Mouse (Mus musculus) hindbrain, embryonic 14.5 days (tissue): ENCODE measurements around the gene Plxna1. TPM values are rescaled to one million over a fixed set of nuclear protein-coding genes. Genes with fewer than 3 reads are reported as not detected.

Source experiments
- ATAC-seq: fragments of 200-750 bp; cut with Nextera tagmentation; 2 replicates; pipeline ENCODE4 v1.8.0; 2017; ENCODE audit warnings: moderate number of reproducible peaks, mild to moderate bottlenecking, moderate TSS enrichment, moderate library complexity; ENCODE audit not compliant: low FRiP score
- DNase-seq: peaks from one replicate; pipeline ENCODE4 v3.0.0-alpha.2; 2015; ENCODE audit warnings: low spot score
- H3K27ac ChIP-seq: fragments of 300-500 bp; sonication (generic); 2 replicates; pipeline ENCODE4 v1.5.1; 2014; ENCODE audit warnings: mild to moderate bottlenecking, moderate library complexity
- H3K27me3 ChIP-seq: fragments of 300-500 bp; sonication (generic); 2 replicates; pipeline ENCODE4 v1.6.1; 2014; ENCODE audit warnings: mild to moderate bottlenecking, low read length, mixed read lengths; ENCODE audit not compliant: control insufficient read depth, insufficient read depth
- H3K36me3 ChIP-seq: fragments of 300-500 bp; sonication (generic); replicated peaks from 2 replicates; pipeline ENCODE4 v1.6.1; 2014; ENCODE audit not compliant: control insufficient read depth, insufficient read depth
- H3K4me1 ChIP-seq: fragments of 300-500 bp; sonication (generic); replicated peaks from 2 replicates; pipeline ENCODE4 v1.6.1; 2014; ENCODE audit warnings: antibody characterized with exemption, low read length, mixed read lengths; ENCODE audit not compliant: control insufficient read depth, insufficient read depth
- H3K4me2 ChIP-seq: fragments of 300-500 bp; sonication (generic); replicated peaks from 2 replicates; pipeline ENCODE4 v1.6.1; 2014; ENCODE audit warnings: mild to moderate bottlenecking, moderate library complexity
- H3K4me3 ChIP-seq: fragments of 300-500 bp; sonication (generic); replicated peaks from 2 replicates; pipeline ENCODE4 v1.5.1; 2014; ENCODE audit warnings: mild to moderate bottlenecking, low read length
- H3K9ac ChIP-seq: fragments of 300-500 bp; sonication (generic); 2 replicates; pipeline ENCODE4 v1.6.1; 2014
- H3K9me3 ChIP-seq: fragments of 300-500 bp; sonication (generic); 2 replicates; pipeline ENCODE4 v1.6.1; 2016; ENCODE audit warnings: low read length; ENCODE audit not compliant: control insufficient read depth
- WGBS: fragments of 180-500 bp; shearing (Covaris S2); extraction: QIAGEN DNeasy Blood & Tissue Kit; methylation state at CpG from one replicate; pipeline ENCODE4 v1.1.7; 2014; 5-methylcytosine and 5-hydroxymethylcytosine counted together
- polyA plus RNA-seq: library from polyadenylated mRNA; unstranded; fragments of >200 nt; fragmentation: Nextera tagmentation; extraction: Ambion mirVana; gene quantifications from 2 replicates; pipeline ENCODE4 v1.2.1, GENCODE M21; 2014

The Plxna1 gene
- polyA plus RNA-seq, 1 experiment from 2014 or later: 47.3 TPM

- peak overlapping the region; percentile 14; the same call in 1 of the 2 replicates for H3K27ac ChIP-seq
- H3K36me3 ChIP-seq: peaks cover 84% of the 10 kb centered on the region
- no peak overlapping the region for H3K4me2 ChIP-seq
- peaks cover 29% of the 10 kb centered on the region for H3K4me1 ChIP-seq
- H3K9me3 ChIP-seq: no peaks in the 10 kb centered on the region
- H3K4me3 ChIP-seq: no peak overlapping the region
- ATAC-seq: peak; percentile 66; the same call in 1 of the 2 replicates
- 36% methylated on average over 10 of the region's 10 CpGs for WGBS
- DNase-seq: peak; percentile 53
- H3K9ac ChIP-seq: no peak overlapping the region
- no peaks in the 10 kb centered on the region for H3K27me3 ChIP-seq
Observed at GRCm38 (mm10) chr6:89344613-89345485, 17.6 kb downstream of the Plxna1 start.

- Histone ChIP-seq H3K4me3 (no peak overlapping the region), H3K27me3 (no peaks in the 10 kb centered on the region), H3K36me3 (peaks cover 85% of the 10 kb centered on the region), H3K27ac (no peak overlapping the region), H3K4me2 (no peak overlapping the region), H3K4me1 (peaks cover 18% of the 10 kb centered on the region), H3K9me3 (no peaks in the 10 kb centered on the region), H3K9ac (no peak overlapping the region)
- ATAC-seq (no peak), DNase-seq (no peak)
- WGBS: 96% methylated on average over 4 of the region's 4 CpGs
Observed at GRCm38 (mm10) chr6:89341981-89342380, 20.4 kb downstream of the Plxna1 start.

- Histone ChIP-seq H3K4me3 (no peak overlapping the region), H3K9me3 (no peaks in the 10 kb centered on the region), H3K4me2 (no peak overlapping the region), H3K36me3 (peaks cover 94% of the 10 kb centered on the region), H3K9ac (no peak overlapping the region), H3K27me3 (no peaks in the 10 kb centered on the region), H3K27ac (no peak overlapping the region), H3K4me1 (peaks cover 8% of the 10 kb centered on the region)
- 92% methylated on average over 2 of the region's 2 CpGs for WGBS
- DNase-seq (peak; percentile 56), ATAC-seq (peak; percentile 38)
Observed at GRCm38 (mm10) chr6:89339447-89339846, 23.0 kb downstream of the Plxna1 start.

- Histone ChIP-seq H3K36me3 (peaks cover 93% of the 10 kb centered on the region), H3K27me3 (no peaks in the 10 kb centered on the region), H3K4me2 (no peak overlapping the region), H3K4me1 (peaks cover 11% of the 10 kb centered on the region), H3K9ac (no peak overlapping the region), H3K27ac (no peak overlapping the region), H3K9me3 (no peaks in the 10 kb centered on the region), H3K4me3 (no peak overlapping the region)
- 92% methylated on average over 8 of the region's 8 CpGs for WGBS
- ATAC-seq (no peak), DNase-seq (no peak)
Observed at GRCm38 (mm10) chr6:89338733-89339132, 23.7 kb downstream of the Plxna1 start.

- peaks cover 95% of the 10 kb centered on the region for H3K36me3 ChIP-seq
- no peak overlapping the region for H3K27ac ChIP-seq
- H3K27me3 ChIP-seq: no peaks in the 10 kb centered on the region
- H3K4me3 ChIP-seq: no peak overlapping the region
- no peak for ATAC-seq
- DNase-seq: no peak
- H3K9ac ChIP-seq: no peak overlapping the region
- WGBS: 77% methylated on average over 9 of the region's 9 CpGs
- H3K4me2 ChIP-seq: no peak overlapping the region
- no peaks in the 10 kb centered on the region for H3K9me3 ChIP-seq
- peaks cover 11% of the 10 kb centered on the region for H3K4me1 ChIP-seq
Observed at GRCm38 (mm10) chr6:89337574-89337973, 24.8 kb downstream of the Plxna1 start.

GRCm38 (mm10) chr6:89333964-89334702 lies 28.3 kb downstream of the Plxna1 start:
- Histone ChIP-seq H3K4me3 (no peak overlapping the region), H3K36me3 (peaks cover 95% of the 10 kb centered on the region), H3K4me1 (peaks cover 11% of the 10 kb centered on the region), H3K4me2 (no peak overlapping the region), H3K27ac (peak overlapping the region; percentile 61), H3K27me3 (no peaks in the 10 kb centered on the region), H3K9me3 (no peaks in the 10 kb centered on the region), H3K9ac (no peak overlapping the region)
- ATAC-seq (peak; percentile 85), DNase-seq (peak; percentile 76)
- 34% methylated on average over 12 of the region's 12 CpGs for WGBS

- peaks cover 94% of the 10 kb centered on the region for H3K36me3 ChIP-seq
- no peak overlapping the region for H3K4me3 ChIP-seq
- H3K27me3 ChIP-seq: no peaks in the 10 kb centered on the region
- 95% methylated on average over 10 of the region's 10 CpGs for WGBS
- H3K9me3 ChIP-seq: no peaks in the 10 kb centered on the region
- DNase-seq (no peak), ATAC-seq (no peak)
- no peak overlapping the region for H3K27ac ChIP-seq
- peaks cover 11% of the 10 kb centered on the region for H3K4me1 ChIP-seq
- H3K4me2 ChIP-seq: no peak overlapping the region
- no peak overlapping the region for H3K9ac ChIP-seq
Observed at GRCm38 (mm10) chr6:89330957-89331356, 31.5 kb downstream of the Plxna1 start.

- no peaks in the 10 kb centered on the region for H3K27me3 ChIP-seq
- no peaks in the 10 kb centered on the region for H3K9me3 ChIP-seq
- no peak overlapping the region for H3K4me2 ChIP-seq
- ATAC-seq (no peak), DNase-seq (no peak)
- no peak overlapping the region for H3K4me3 ChIP-seq
- no peaks in the 10 kb centered on the region for H3K4me1 ChIP-seq
- H3K9ac ChIP-seq: no peak overlapping the region
- H3K36me3 ChIP-seq: peaks cover 87% of the 10 kb centered on the region
- WGBS: 77% methylated on average over 4 of the region's 4 CpGs
- no peak overlapping the region for H3K27ac ChIP-seq
Observed at GRCm38 (mm10) chr6:89328634-89329033, 33.8 kb downstream of the Plxna1 start.

- Histone ChIP-seq H3K27me3 (no peaks in the 10 kb centered on the region), H3K4me3 (no peak overlapping the region), H3K4me1 (no peaks in the 10 kb centered on the region), H3K9ac (no peak overlapping the region), H3K9me3 (no peaks in the 10 kb centered on the region), H3K36me3 (peaks cover 87% of the 10 kb centered on the region), H3K27ac (peak overlapping the region; percentile 9; the same call in 1 of the 2 replicates), H3K4me2 (no peak overlapping the region)
- 58% methylated on average over 15 of the region's 15 CpGs for WGBS
- ATAC-seq: no peak
- DNase-seq: no peak
Observed at GRCm38 (mm10) chr6:89327746-89328491, 34.5 kb downstream of the Plxna1 start.
